Mouse (Mus musculus) kidney, adult 2 months (tissue): Measurements from ENCODE around the gene Khdrbs2.

Experiments used
- CTCF ChIP-seq: fragments of 200-500 bp; conservative IDR thresholded peaks from 2 replicates; pipeline ENCODE4 v1.5.1; 2011; ENCODE audit warnings: low read depth, mild to moderate bottlenecking, control low read depth, low read length, moderate library complexity, mixed read lengths; ENCODE audit not compliant: insufficient read depth, insufficient read length
- POLR2A ChIP-seq: fragments of 200-500 bp; IDR thresholded peaks from one replicate; pipeline ENCODE4 v1.6.1; 2011; ENCODE audit warnings: low read depth, low read length, control low read depth

DNA sequence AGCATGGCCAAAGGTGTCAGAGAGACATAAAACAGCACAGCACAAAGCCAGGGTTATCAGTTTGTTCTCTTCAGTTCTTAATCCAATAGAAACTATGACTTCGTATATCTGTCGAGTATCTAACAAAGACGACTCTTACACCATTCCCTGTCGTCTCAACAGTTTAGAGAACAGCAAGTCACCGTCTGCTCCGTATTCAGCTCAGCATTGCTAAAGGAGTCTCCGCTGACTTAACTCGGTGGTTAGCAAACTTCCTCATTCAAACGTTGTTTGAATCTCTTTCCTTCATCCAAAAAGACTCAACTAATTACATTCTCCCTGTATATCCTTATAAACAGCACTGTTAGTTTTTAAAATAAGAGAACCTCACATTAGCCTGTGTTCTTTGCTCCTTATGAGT is 521.3 kb downstream of the Khdrbs2 start:
- no peak for TF ChIP-seq CTCF
- TF ChIP-seq POLR2A = no peak
